In the genomic region with DNA sequence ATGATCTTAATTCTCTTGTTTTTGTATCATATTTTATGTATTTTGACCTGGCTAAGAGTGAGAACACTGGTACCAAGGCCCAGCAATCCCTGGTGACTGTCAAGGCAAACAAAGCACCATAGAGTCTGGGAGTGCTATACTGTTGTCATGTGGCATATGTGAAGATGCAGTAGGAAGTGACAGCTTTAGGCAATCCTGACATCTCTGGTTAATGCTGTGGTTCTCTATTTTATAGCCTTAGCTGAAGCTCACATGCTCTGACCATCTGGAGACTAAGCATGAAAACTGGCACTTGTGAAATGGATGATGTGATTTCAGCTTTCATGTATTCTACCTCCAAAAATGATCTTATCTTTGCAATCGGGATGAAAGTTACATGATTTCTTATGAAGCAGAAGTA, we compare ENCODE assay signal across 12 mouse cellular contexts.
"Had no signal": no experiment of that assay in that cellular context is flagged by ENCODE, and none has a peak within 500 bp of the region (broad histone marks: within the 10 kb centered on the region; RNA-seq: fewer than 3 reads in every experiment).

No protein-coding gene starts in this region.

- H3K9ac ChIP-seq: kidney, embryonic 15.5 days; limb, embryonic 13.5 days; liver, embryonic 15.5 days; midbrain, embryonic 13.5 days; stomach, embryonic 15.5 days had no signal

- H3K27ac ChIP-seq: kidney, embryonic 15.5 days; limb, embryonic 13.5 days; liver, embryonic 15.5 days; midbrain, embryonic 13.5 days; stomach, embryonic 15.5 days had no signal

- H3K4me2 ChIP-seq: kidney, embryonic 15.5 days; limb, embryonic 13.5 days; liver, embryonic 15.5 days; midbrain, embryonic 13.5 days; stomach, embryonic 15.5 days had no signal

- DNase-seq: kidney, adult 2 months; kidney, postnatal 14 days; left cerebral cortex, postnatal 4 days; lung, adult 2 months; lung, postnatal 36 days; thymus, postnatal 36 days had no signal

- ATAC-seq: lung, postnatal 0 days; midbrain, embryonic 13.5 days had no signal

- H3K36me3 ChIP-seq: kidney, embryonic 15.5 days; limb, embryonic 13.5 days; liver, embryonic 15.5 days; midbrain, embryonic 13.5 days; stomach, embryonic 15.5 days had no signal

- H3K4me3 ChIP-seq: kidney, embryonic 15.5 days; limb, embryonic 13.5 days; liver, embryonic 15.5 days; midbrain, embryonic 13.5 days; stomach, embryonic 15.5 days had no signal

- H3K9me3 ChIP-seq: kidney, embryonic 15.5 days; limb, embryonic 13.5 days; liver, embryonic 15.5 days; midbrain, embryonic 13.5 days; stomach, embryonic 15.5 days had no signal

- H3K27me3 ChIP-seq: kidney, embryonic 15.5 days; limb, embryonic 13.5 days; liver, embryonic 15.5 days; midbrain, embryonic 13.5 days; stomach, embryonic 15.5 days had no signal

- H3K4me1 ChIP-seq: kidney, embryonic 15.5 days; limb, embryonic 13.5 days; liver, embryonic 15.5 days; midbrain, embryonic 13.5 days; stomach, embryonic 15.5 days had no signal
